In genomic region chr5:30666391-30667195, GRCm38 (mm10) we compare ENCODE assay signal across 8 mouse cellular contexts. TPM values are rescaled to one million over a fixed set of nuclear protein-coding genes. Genes with fewer than 3 reads are reported as not detected.
DNase-seq lines count a peak whose midpoint lies in the region; ATAC-seq and TF ChIP-seq lines count a peak whose summit lies in the region.

Cenpa (plus strand) TSS chr5:30666777.

- no peaks in the 10 kb centered on the region for H3K27me3 ChIP-seq in ES-Bruce4 (ENCODE audit: control insufficient read depth, insufficient read depth, low read length, poor library complexity, severe bottlenecking)
- no peaks in the 10 kb centered on the region for H3K27me3 ChIP-seq in forebrain, embryonic 13.5 days
- no peaks in the 10 kb centered on the region for H3K27me3 ChIP-seq in liver, postnatal 0 days (ENCODE audit: insufficient read depth, low read length)
- H3K27me3 ChIP-seq in neural tube, embryonic 14.5 days (ENCODE audit: control insufficient read depth, insufficient read depth, low read length) = no peaks in the 10 kb centered on the region

- no peaks in the 10 kb centered on the region for H3K4me1 ChIP-seq in ES-Bruce4 (ENCODE audit: control insufficient read depth, insufficient read depth, low read length)
- H3K4me1 ChIP-seq in forebrain, embryonic 13.5 days = peaks cover 27% of the 10 kb centered on the region
- H3K4me1 ChIP-seq in liver, postnatal 0 days (ENCODE audit: insufficient read depth) = peaks cover 22% of the 10 kb centered on the region
- H3K4me1 ChIP-seq in neural tube, embryonic 14.5 days (ENCODE audit: control insufficient read depth, insufficient read depth, low read length) = no peaks in the 10 kb centered on the region

- peak within 1 kb of the TSS; percentile 32 for H3K27ac ChIP-seq in ES-Bruce4 (ENCODE audit: insufficient read depth, low read length)
- H3K27ac ChIP-seq in forebrain, embryonic 13.5 days = peak within 1 kb of the TSS; percentile 72
- H3K27ac ChIP-seq in liver, postnatal 0 days (ENCODE audit: low read depth) = peak within 1 kb of the TSS; percentile 95
- no peak within 1 kb of the TSS for H3K27ac ChIP-seq in neural tube, embryonic 14.5 days (ENCODE audit: low read depth, low read length)

- TF ChIP-seq POLR2A in ES-Bruce4 (IDR thresholded peaks at IDR 0.05; ENCODE audit: insufficient read depth, low read length) = peak; percentile 74

- peak; percentile 95 to 97 for DNase-seq in heart, postnatal 10 days
- peak; percentile 96 for DNase-seq in large intestine, adult 2 months (ENCODE audit: low read depth, low spot score)
- peak; percentile 91 for DNase-seq in liver, postnatal 0 days
- peak; percentile 84 for DNase-seq in testis, postnatal 10 days (ENCODE audit: low spot score)

- H3K9ac ChIP-seq in ES-Bruce4 (ENCODE audit: low read depth, poor library complexity, severe bottlenecking) = peak within 1 kb of the TSS; percentile 95
- H3K9ac ChIP-seq in forebrain, embryonic 13.5 days = peak within 1 kb of the TSS; percentile 88
- H3K9ac ChIP-seq in liver, postnatal 0 days (replicated peaks) = peak within 1 kb of the TSS; percentile 96
- H3K9ac ChIP-seq in neural tube, embryonic 14.5 days (replicated peaks; ENCODE audit: low read depth, low read length) = peak within 1 kb of the TSS; percentile 68

- WGBS in forebrain, embryonic 13.5 days = 1% methylated on average over 40 of the region's 40 CpGs
- under 1% methylated on average over 40 of the region's 40 CpGs for WGBS in large intestine, adult 2 months
- under 1% methylated on average over 40 of the region's 40 CpGs for WGBS in liver, postnatal 0 days (ENCODE audit: insufficient replicate concordance)
- under 1% methylated on average over 40 of the region's 40 CpGs for WGBS in neural tube, embryonic 14.5 days

- H3K9me3 ChIP-seq in ES-Bruce4 (replicated peaks; ENCODE audit: control insufficient read depth, insufficient read depth, low read length, poor library complexity, severe bottlenecking) = no peaks in the 10 kb centered on the region
- H3K9me3 ChIP-seq in forebrain, embryonic 13.5 days (replicated peaks) = no peaks in the 10 kb centered on the region
- no peaks in the 10 kb centered on the region for H3K9me3 ChIP-seq in liver, postnatal 0 days (ENCODE audit: low read length)
- no peaks in the 10 kb centered on the region for H3K9me3 ChIP-seq in neural tube, embryonic 14.5 days (ENCODE audit: control insufficient read depth, low read length)

- peaks cover 35% of the 10 kb centered on the region for H3K36me3 ChIP-seq in ES-Bruce4 (ENCODE audit: control insufficient read depth, insufficient read depth, low read length, poor library complexity, severe bottlenecking)
- peaks cover 29% of the 10 kb centered on the region for H3K36me3 ChIP-seq in forebrain, embryonic 13.5 days (ENCODE audit: poor library complexity, severe bottlenecking)
- peaks cover 26% of the 10 kb centered on the region for H3K36me3 ChIP-seq in liver, postnatal 0 days (replicated peaks; ENCODE audit: insufficient read depth, low read length)
- no peaks in the 10 kb centered on the region for H3K36me3 ChIP-seq in neural tube, embryonic 14.5 days (ENCODE audit: control insufficient read depth, insufficient read depth, low read length)

- no peak for TF ChIP-seq CTCF in ES-Bruce4 (IDR thresholded peaks at IDR 0.05; ENCODE audit: low read depth, low read length)
- TF ChIP-seq CTCF in liver, postnatal 0 days (IDR thresholded peaks at IDR 0.05; ENCODE audit: low read depth) = no peak

- intact Hi-C loops in heart, postnatal 10 days (cut with DNase I) = no loop called here

- TF ChIP-seq EP300 in ES-Bruce4 (IDR thresholded peaks at IDR 0.05; ENCODE audit: insufficient read depth, low read depth, low read length) = no peak
- peak; percentile 70 for TF ChIP-seq EP300 in liver, postnatal 0 days (IDR thresholded peaks at IDR 0.05; ENCODE audit: low read depth)

- H3K4me2 ChIP-seq in forebrain, embryonic 13.5 days = peak within 1 kb of the TSS; percentile 77
- H3K4me2 ChIP-seq in liver, postnatal 0 days (ENCODE audit: low read depth, low read length) = peak within 1 kb of the TSS; percentile 68
- peak within 1 kb of the TSS; percentile 88 for H3K4me2 ChIP-seq in neural tube, embryonic 14.5 days (ENCODE audit: low read depth, low read length)

- H3K4me3 ChIP-seq in ES-Bruce4 (ENCODE audit: low read depth, low read length) = peak within 1 kb of the TSS; percentile 95
- H3K4me3 ChIP-seq in forebrain, embryonic 13.5 days = peak within 1 kb of the TSS; percentile 86
- H3K4me3 ChIP-seq in liver, postnatal 0 days (ENCODE audit: low read depth, low read length) = peak within 1 kb of the TSS; percentile 94
- H3K4me3 ChIP-seq in neural tube, embryonic 14.5 days (ENCODE audit: low read depth, low read length) = peak within 1 kb of the TSS; percentile 78

- ATAC-seq in cerebellum, adult (ENCODE audit: insufficient number of reproducible peaks, low FRiP score, low TSS enrichment) = peak; percentile 99
- peak; percentile 98 for ATAC-seq in forebrain, embryonic 13.5 days
- ATAC-seq in liver, postnatal 0 days = peak; percentile 93
- peak; percentile 98 for ATAC-seq in neural tube, embryonic 14.5 days (ENCODE audit: low read depth)

RNA-seq across cellular contexts. Expression of gene Cenpa, which starts in this region (rescaled TPM):
- polyA plus RNA-seq in ES-Bruce4 (2011; ENCODE audit: insufficient read depth, insufficient read length, low read depth, missing spikeins) = 257 and 258 TPM in 2 replicates
- polyA plus RNA-seq in forebrain, embryonic 13.5 days (2015; fragmentation: Nextera tagmentation; extraction: Ambion mirVana) = 264 and 275 TPM in 2 replicates
- total RNA-seq in heart, postnatal 10 days (2021) = 10 to 100 TPM; 85.5 to 86.1 TPM
- polyA plus RNA-seq in large intestine, adult 2 months (2012; rRNA removed) = 53.2 and 53.8 TPM in 2 replicates
- polyA plus RNA-seq in liver, postnatal 0 days (2015; fragmentation: Nextera tagmentation; extraction: Ambion mirVana) = 135 and 145 TPM in 2 replicates
- polyA plus RNA-seq in neural tube, embryonic 14.5 days (2014; fragmentation: Nextera tagmentation; extraction: Ambion mirVana) = 23.7 and 29.3 TPM in 2 replicates
